Mouse (Mus musculus) forebrain, embryonic 11.5 days (tissue): ENCODE data around the gene Unk. TPM values are rescaled to one million over a fixed set of nuclear protein-coding genes. Genes with fewer than 3 reads are reported as not detected.

Source experiments
- ATAC-seq: fragments of 200-750 bp; cut with Nextera tagmentation; replicated peaks from 2 replicates; pipeline ENCODE4 v1.8.0; 2017; ENCODE audit warnings: moderate TSS enrichment; ENCODE audit not compliant: low FRiP score
- DNase-seq: peaks from one replicate; pipeline ENCODE4 v3.0.0-alpha.2; 2017; ENCODE audit warnings: low spot score
- H3K27ac ChIP-seq: fragments of 300-500 bp; sonication (generic); 2 replicates; pipeline ENCODE4 v1.5.1; 2014; ENCODE audit warnings: low read depth, low read length
- H3K27me3 ChIP-seq: fragments of 300-500 bp; sonication (generic); 2 replicates; pipeline ENCODE4 v1.6.1; 2014; ENCODE audit warnings: mild to moderate bottlenecking, low read length, mixed read lengths; ENCODE audit not compliant: control insufficient read depth, insufficient read depth
- H3K36me3 ChIP-seq: fragments of 300-500 bp; sonication (generic); 2 replicates; pipeline ENCODE4 v1.6.1; 2014; ENCODE audit warnings: mild to moderate bottlenecking, low read length, moderate library complexity, mixed read lengths; ENCODE audit not compliant: control insufficient read depth, insufficient read depth
- H3K4me1 ChIP-seq: fragments of 300-500 bp; sonication (generic); replicated peaks from 2 replicates; pipeline ENCODE4 v1.6.1; 2014; ENCODE audit warnings: low read length, mixed read lengths; ENCODE audit not compliant: control insufficient read depth, insufficient read depth
- H3K4me2 ChIP-seq: fragments of 300-500 bp; sonication (generic); 2 replicates; pipeline ENCODE4 v1.6.1; 2014; ENCODE audit warnings: low read depth, mild to moderate bottlenecking, low read length, moderate library complexity, mixed read lengths; ENCODE audit not compliant: severe bottlenecking
- H3K4me3 ChIP-seq: fragments of 300-500 bp; sonication (generic); 2 replicates; pipeline ENCODE4 v1.5.1; 2014; ENCODE audit warnings: low read depth, low read length
- H3K9ac ChIP-seq: fragments of 300-500 bp; sonication (generic); 2 replicates; pipeline ENCODE4 v1.6.1; 2014; ENCODE audit warnings: low read length
- H3K9me3 ChIP-seq: fragments of 300-500 bp; sonication (generic); 2 replicates; pipeline ENCODE4 v1.6.1; 2016; ENCODE audit warnings: low read length, mixed read lengths; ENCODE audit not compliant: control insufficient read depth
- WGBS: fragments of 180-500 bp; shearing (Covaris S2); extraction: QIAGEN DNeasy Blood & Tissue Kit; methylation state at CpG from one replicate; pipeline ENCODE4 v1.1.7; 2014; 5-methylcytosine and 5-hydroxymethylcytosine counted together
- polyA plus RNA-seq: library from polyadenylated mRNA; unstranded; fragments of >200 nt; fragmentation: Nextera tagmentation; extraction: Ambion mirVana; gene quantifications from 2 replicates; pipeline ENCODE4 v1.2.1, GENCODE M21; 2014

The Unk gene
- polyA plus RNA-seq, 1 experiment from 2014 or later: 48.5 TPM

- ATAC-seq (no peak), DNase-seq (no peak)
- no peaks in the 10 kb centered on the region for H3K27me3 ChIP-seq
- H3K4me2 ChIP-seq: no peak overlapping the region
- H3K4me1 ChIP-seq: no peaks in the 10 kb centered on the region
- H3K36me3 ChIP-seq: peaks cover 16% of the 10 kb centered on the region
- 94% methylated on average over 11 of the region's 11 CpGs for WGBS
- H3K9ac ChIP-seq: no peak overlapping the region
- no peak overlapping the region for H3K4me3 ChIP-seq
- H3K27ac ChIP-seq: no peak overlapping the region
- no peaks in the 10 kb centered on the region for H3K9me3 ChIP-seq
Measured at GRCm38 (mm10) chr11:116059691-116060025, 29.5 kb downstream of the Unk start.

- peaks cover 10% of the 10 kb centered on the region for H3K36me3 ChIP-seq
- no peak overlapping the region for H3K9ac ChIP-seq
- no peak overlapping the region for H3K4me2 ChIP-seq
- no peaks in the 10 kb centered on the region for H3K27me3 ChIP-seq
- no peaks in the 10 kb centered on the region for H3K9me3 ChIP-seq
- ATAC-seq: no peak
- DNase-seq: no peak
- H3K4me1 ChIP-seq: no peaks in the 10 kb centered on the region
- 92% methylated on average over 9 of the region's 9 CpGs for WGBS
- no peak overlapping the region for H3K4me3 ChIP-seq
- H3K27ac ChIP-seq: no peak overlapping the region
Measured at GRCm38 (mm10) chr11:116060596-116060995, 30.5 kb downstream of the Unk start.

- Histone ChIP-seq H3K4me2 (no peak overlapping the region), H3K9ac (no peak overlapping the region), H3K27ac (no peak overlapping the region), H3K36me3 (peaks cover 10% of the 10 kb centered on the region; the same call in 1 of the 2 replicates), H3K9me3 (no peaks in the 10 kb centered on the region), H3K4me1 (no peaks in the 10 kb centered on the region), H3K27me3 (no peaks in the 10 kb centered on the region), H3K4me3 (no peak overlapping the region)
- DNase-seq (no peak), ATAC-seq (no peak)
- WGBS: 87% methylated on average over 13 of the region's 13 CpGs
Measured at GRCm38 (mm10) chr11:116061641-116062415, 31.7 kb downstream of the Unk start.

GRCm38 (mm10) chr11:116062521-116062920, 32.4 kb downstream of the Unk start:
- no peaks in the 10 kb centered on the region for H3K27me3 ChIP-seq
- ATAC-seq (no peak), DNase-seq (no peak)
- H3K9ac ChIP-seq: no peak overlapping the region
- H3K27ac ChIP-seq: no peak overlapping the region
- H3K9me3 ChIP-seq: no peaks in the 10 kb centered on the region
- peaks cover 7% of the 10 kb centered on the region; the same call in 1 of the 2 replicates for H3K36me3 ChIP-seq
- 56% methylated on average over 8 of the region's 8 CpGs for WGBS
- H3K4me2 ChIP-seq: no peak overlapping the region
- H3K4me3 ChIP-seq: no peak overlapping the region
- no peaks in the 10 kb centered on the region for H3K4me1 ChIP-seq

GRCm38 (mm10) chr11:116063562-116063961, 33.4 kb downstream of the Unk start:
- H3K9ac ChIP-seq: no peak overlapping the region
- ATAC-seq (no peak), DNase-seq (no peak)
- no peaks in the 10 kb centered on the region; the same call in 1 of the 2 replicates for H3K36me3 ChIP-seq
- no peak overlapping the region for H3K4me3 ChIP-seq
- H3K9me3 ChIP-seq: no peaks in the 10 kb centered on the region
- no peaks in the 10 kb centered on the region for H3K4me1 ChIP-seq
- WGBS: 69% methylated on average over 13 of the region's 13 CpGs
- H3K27me3 ChIP-seq: no peaks in the 10 kb centered on the region
- H3K27ac ChIP-seq: no peak overlapping the region
- no peak overlapping the region for H3K4me2 ChIP-seq

- Histone ChIP-seq H3K27me3 (no peaks in the 10 kb centered on the region), H3K4me2 (no peak overlapping the region), H3K27ac (no peak overlapping the region), H3K9ac (no peak overlapping the region), H3K36me3 (no peaks in the 10 kb centered on the region; the same call in 1 of the 2 replicates), H3K4me1 (no peaks in the 10 kb centered on the region), H3K4me3 (no peak overlapping the region), H3K9me3 (no peaks in the 10 kb centered on the region)
- ATAC-seq: no peak
- WGBS: 67% methylated on average over 23 of the region's 23 CpGs
- DNase-seq: no peak
Measured at GRCm38 (mm10) chr11:116064187-116064867, 34.2 kb downstream of the Unk start.

- Histone ChIP-seq H3K9me3 (no peaks in the 10 kb centered on the region), H3K4me3 (no peak overlapping the region), H3K4me2 (no peak overlapping the region), H3K36me3 (no peaks in the 10 kb centered on the region; the same call in 1 of the 2 replicates), H3K27me3 (no peaks in the 10 kb centered on the region), H3K9ac (no peak overlapping the region), H3K27ac (no peak overlapping the region), H3K4me1 (no peaks in the 10 kb centered on the region)
- 90% methylated on average over 12 of the region's 12 CpGs for WGBS
- DNase-seq (no peak), ATAC-seq (no peak)
Measured at GRCm38 (mm10) chr11:116065345-116065744, 35.2 kb downstream of the Unk start.

- whole genome bisulfite sequencing: 68% methylated on average over 5 of the region's 5 CpGs
- DNase-seq: no peak
Measured at GRCm38 (mm10) chr11:116071510-116071909, 41.4 kb downstream of the Unk start.

More at GRCm38 (mm10) chr11:116071510-116071909, 41.4 kb downstream of the Unk start:
- no peak for ATAC-seq
- Histone ChIP-seq H3K4me2 (no peak overlapping the region), H3K9me3 (no peaks in the 10 kb centered on the region), H3K9ac (no peak overlapping the region), H3K27me3 (no peaks in the 10 kb centered on the region), H3K4me1 (no peaks in the 10 kb centered on the region), H3K27ac (no peak overlapping the region), H3K36me3 (no peaks in the 10 kb centered on the region), H3K4me3 (no peak overlapping the region)
